Mouse (Mus musculus) brain, embryonic 14.5 days (tissue): ENCODE data around the gene Pdilt. TPM values are rescaled to one million over a fixed set of nuclear protein-coding genes. Genes with fewer than 3 reads are reported as not detected.

Source experiments
- DNase-seq: peaks from one replicate; pipeline ENCODE4 v3.0.0-alpha.2; 2011; ENCODE audit warnings: low read depth
- CTCF ChIP-seq: fragments of 200-500 bp; IDR thresholded peaks from 2 replicates; pipeline ENCODE4 v1.5.1; 2012; ENCODE audit warnings: inconsistent platforms, mild to moderate bottlenecking, moderate library complexity, borderline replicate concordance; ENCODE audit not compliant: insufficient read depth, insufficient read length; ENCODE audit errors: extremely low read depth
- POLR2A ChIP-seq: fragments of 200-500 bp; IDR thresholded peaks from 2 replicates; pipeline ENCODE4 v1.6.1; 2012; ENCODE audit warnings: mild to moderate bottlenecking, inconsistent platforms, borderline replicate concordance; ENCODE audit not compliant: poor library complexity, insufficient read depth, insufficient read length, severe bottlenecking; ENCODE audit errors: extremely low read depth
- polyA plus RNA-seq: library from polyadenylated mRNA; depleted of rRNA; stranded (reverse); fragments of >200 nt; gene quantifications from 2 replicates; pipeline ENCODE4 v1.2.3, GENCODE M21; 2012

Pdilt gene
- polyA plus RNA-seq, 1 experiment, result 0.22 TPM

DNA sequence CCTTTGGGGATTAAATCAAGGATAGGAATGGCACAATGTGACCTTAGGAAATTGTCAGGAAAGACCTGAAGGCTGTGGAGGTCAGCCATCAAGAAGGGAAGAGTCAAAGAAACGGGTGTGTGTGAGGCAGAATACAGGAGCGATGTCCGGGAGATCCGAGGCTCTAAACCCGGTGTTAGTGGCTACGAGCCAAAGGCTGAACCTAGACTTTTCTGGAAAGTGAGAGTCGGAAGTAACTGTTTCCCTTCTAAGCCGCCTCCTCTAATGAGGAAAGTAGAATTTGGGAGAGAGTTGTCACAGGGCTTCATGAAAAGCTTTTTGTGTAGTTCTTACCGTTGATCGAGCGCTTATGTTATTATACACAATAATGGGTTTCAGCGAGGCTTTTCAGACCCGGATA, 3.2 kb upstream of the Pdilt start:
- DNase-seq, result peak; percentile 10
- TF ChIP-seq CTCF, result no peak
- TF ChIP-seq POLR2A, result no peak

DNA sequence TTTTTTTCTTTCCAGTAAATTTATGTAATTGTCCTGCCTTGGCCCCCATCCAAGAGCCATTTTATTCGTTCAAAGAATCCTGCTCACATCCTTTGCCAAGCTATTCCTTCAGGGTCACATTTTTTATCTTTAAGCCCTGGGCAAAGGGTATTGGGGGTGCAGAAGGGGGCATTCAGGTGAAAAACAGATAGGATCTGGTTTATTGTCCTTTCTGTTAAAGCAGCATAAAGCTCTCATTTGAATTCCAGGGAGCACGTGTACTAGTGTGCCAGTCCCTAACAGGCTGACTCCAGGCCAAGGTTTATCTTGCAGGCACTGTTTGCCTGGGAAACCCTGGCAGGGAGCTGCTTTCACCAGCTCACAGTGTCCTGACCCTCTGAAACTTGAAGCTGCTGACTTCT, 2.6 kb upstream of the Pdilt start:
- DNase-seq, result peak; percentile 61
- no peak for TF ChIP-seq CTCF
- TF ChIP-seq POLR2A, result no peak

DNA sequence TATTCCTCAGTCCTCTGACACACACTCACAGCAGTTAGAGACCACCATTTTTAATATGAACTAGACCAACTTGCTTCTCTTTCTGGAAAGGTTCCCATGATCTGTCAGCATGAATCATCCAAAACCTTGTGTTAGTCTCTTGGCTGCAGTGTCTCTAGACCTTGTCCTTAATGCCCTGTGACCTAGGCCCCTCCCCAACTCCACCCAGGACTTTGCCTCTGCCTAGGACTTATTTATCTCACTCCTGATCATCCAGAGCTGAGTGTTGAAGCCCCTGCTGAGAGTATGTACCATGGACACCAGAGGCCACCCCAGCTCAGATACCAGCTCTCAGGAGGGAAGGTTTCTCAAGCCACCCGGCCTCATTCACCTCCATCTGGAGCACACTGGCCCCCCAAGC, 904 bp downstream of the Pdilt start:
- no peak for DNase-seq
- TF ChIP-seq CTCF, result no peak
- TF ChIP-seq POLR2A, result no peak

DNA sequence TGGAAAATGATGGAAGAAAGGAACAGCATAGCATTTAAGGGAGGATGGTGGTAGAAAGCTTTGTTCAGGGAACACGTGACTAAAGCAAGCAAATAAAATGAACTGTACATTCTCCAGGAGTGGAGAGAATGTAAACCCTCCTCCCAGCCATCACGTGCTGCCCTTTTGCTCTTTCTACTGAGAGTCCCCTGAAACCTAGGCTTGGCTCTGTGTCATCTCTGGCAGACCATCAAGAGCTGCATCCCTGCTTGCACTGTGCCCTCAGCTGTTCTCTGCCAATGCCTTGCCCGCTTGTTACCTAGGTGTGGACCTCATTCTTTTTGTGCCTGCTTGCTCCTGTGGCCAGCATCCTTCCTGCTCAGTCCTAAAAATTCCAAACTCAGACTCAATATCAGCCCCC, 1.5 kb downstream of the Pdilt start:
- no peak for TF ChIP-seq POLR2A
- TF ChIP-seq CTCF, result no peak
- no peak for DNase-seq

DNA sequence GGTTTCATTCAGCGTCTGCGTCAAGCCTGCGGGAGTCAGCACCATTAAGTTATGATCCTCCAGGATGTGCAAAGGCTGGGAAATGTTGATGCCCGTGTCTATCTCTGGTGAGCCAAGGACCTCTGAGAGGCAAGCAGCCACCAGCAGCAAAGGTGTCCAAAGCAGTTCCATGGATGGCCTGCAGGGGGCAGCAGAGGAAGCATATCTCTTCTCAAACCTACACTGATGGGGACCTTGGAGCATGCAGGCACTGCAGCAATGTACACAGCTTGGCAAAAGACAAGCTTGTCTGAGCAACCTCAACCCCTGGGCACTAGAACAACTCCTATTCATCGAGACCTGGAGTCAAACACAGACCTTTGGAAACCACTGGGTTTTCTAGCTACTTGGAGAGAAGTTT, 3.6 kb downstream of the Pdilt start:
- peak; percentile 49 for DNase-seq
- peak; percentile 90 for TF ChIP-seq CTCF
- no peak for TF ChIP-seq POLR2A

DNA sequence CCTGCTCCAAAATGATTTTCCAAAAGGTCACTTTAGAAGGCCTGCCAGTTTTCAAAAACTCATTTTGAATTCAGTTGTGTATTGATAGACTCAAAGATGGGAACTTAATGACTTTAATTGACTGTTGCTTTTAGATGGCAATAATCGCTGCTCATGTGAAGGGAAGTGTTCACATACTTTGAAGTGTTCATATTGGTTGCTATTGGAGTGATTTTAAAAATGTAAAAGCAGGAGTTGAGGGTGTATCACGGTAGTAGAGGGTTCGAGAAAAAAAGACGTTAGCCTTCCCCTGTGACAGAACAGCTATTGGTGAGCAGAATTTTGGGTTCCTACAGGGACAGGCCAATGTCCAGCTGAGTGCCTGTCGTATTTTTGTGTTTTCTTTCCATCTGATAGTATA, 4.1 kb downstream of the Pdilt start, which contains the start of gene Acsm5:
Gene Acsm5 (plus strand): TSS at position 301 of the 400 bp plus-strand sequence.
- TF ChIP-seq POLR2A (no peak), CTCF (no peak)
- no peak for DNase-seq

DNA sequence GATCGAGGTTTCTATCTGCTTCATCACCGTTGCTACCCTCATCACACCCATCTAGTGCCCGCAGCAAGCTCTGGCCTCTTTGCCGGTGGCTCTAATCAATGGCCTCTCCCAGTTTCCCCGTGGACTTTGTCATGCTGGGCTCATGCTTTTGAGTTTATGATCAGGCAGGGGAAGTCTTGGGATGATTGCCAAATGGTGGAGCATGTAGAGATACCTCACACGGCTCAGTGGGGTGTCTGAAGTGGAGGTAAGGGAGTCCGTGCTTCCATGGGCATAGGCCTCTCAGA, 7.1 kb downstream of the Pdilt start:
- TF ChIP-seq POLR2A, result no peak
- no peak for DNase-seq

DNA sequence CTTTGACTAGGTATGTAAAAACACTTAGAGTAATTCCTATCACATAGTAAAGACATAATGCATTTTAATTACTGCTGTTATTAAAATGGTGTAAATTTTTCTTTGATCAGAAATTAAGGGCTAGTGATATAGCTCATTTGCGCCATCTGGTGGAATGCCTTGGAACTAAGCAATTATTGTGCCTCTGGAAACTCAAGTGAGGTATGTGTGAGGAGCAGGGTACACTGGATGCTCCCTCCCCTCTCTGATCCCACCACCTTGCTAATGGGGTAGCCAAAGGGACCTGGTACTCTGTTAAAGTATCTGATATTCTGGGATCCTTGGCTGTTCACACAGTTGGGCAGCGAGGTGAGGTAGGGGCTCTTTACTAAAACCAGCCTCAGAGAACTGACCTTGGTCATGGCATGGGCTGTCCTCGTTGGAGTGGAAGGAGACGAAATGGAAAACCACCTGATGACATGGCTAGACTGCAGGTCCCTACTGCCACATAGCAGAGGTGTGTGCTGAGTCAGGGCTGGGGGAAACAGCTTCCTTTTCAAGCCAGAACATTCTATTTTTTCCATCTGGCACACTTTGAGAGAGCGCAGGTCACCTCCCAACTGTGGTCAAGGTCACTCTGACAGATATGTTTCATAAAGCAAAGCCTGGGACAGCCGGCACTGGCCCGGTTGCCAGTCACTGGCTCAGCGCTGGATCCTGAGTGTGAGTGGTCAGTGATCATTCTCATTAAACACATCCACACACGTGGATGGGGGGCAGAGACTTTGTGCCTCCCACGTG, 7.6 kb downstream of the Pdilt start:
- DNase-seq, result peak; percentile 62
- TF ChIP-seq CTCF (peak; percentile 62; the same call in 1 of the 2 replicates), POLR2A (no peak)

DNA sequence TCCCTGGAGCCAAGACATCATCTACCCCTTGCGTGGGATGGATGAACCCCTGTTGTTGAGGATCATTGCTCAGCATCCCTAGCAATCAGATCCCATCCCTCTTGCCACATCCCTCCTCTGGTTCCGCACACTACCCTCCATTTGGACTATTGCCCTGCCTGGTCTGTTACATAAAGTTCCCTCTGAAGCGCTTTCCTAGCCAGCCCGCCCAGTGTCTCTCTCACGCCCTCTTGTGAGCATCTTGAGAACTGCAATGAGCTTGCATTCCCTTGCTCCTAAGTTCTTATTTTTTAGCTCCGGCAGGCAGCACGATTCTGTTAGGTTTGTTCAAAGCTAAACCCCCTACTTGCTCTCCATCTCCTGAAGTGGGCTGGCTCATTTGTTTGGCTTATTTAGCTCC, 10.2 kb downstream of the Pdilt start:
- TF ChIP-seq POLR2A (no peak), CTCF (peak; percentile 80)
- DNase-seq, result peak; percentile 69

DNA sequence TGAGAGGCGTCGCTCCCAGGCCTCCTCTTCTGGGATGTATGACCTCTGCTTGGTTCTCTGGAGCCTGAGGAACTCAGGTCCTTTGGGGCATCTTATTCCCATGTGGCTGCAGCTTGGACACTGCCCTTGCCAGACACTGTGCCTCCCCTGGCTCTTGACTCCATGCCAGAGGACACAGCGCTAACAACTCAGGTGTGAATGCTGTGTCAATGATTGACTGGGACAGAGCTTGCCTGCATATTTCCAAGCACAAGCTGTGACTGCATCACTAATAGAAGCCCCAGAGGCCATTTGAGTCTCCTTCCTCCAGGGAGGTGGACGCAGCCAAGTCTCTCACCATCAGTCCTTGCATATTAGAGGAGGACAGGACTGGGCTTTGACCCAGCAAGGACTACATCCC, 12.1 kb downstream of the Pdilt start:
- no peak for DNase-seq
- TF ChIP-seq POLR2A (no peak), CTCF (no peak)

DNA sequence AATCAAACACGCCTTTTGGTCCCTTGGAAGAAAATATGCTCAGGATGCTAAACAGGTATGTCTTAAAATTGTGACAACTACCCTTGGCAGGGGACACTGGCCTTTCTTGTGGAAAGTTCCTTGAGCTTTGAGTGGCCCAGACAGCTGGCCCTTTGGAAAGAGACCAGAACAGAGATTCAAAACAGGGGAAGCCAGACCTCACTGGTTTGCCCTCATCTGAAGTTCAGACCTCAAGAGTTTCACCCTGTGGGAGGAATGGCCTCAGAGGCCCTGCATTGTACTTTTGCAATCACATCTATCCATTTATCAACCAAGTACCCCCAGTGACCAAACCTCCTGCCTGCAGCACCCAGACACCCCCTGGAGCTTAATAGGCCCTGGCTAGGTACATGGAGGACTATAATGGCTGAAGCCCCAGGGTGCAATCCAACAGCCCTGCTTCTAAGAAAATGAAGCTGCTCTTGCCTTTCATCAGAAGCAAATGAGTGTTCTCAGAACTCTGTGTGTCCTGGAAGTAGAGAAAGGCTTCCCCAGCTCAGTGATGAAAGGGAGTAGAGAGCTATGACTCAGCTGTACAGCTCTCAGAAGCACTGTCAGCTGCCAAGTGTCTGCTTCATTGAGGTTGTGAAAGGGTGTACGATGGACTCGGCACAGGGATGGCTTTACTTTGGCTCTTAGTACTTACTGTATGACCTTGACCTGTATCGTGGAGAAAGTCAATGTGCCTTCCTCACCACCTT, 33.1 kb downstream of the Pdilt start:
- TF ChIP-seq POLR2A (no peak), CTCF (no peak)
- no peak for DNase-seq

DNA sequence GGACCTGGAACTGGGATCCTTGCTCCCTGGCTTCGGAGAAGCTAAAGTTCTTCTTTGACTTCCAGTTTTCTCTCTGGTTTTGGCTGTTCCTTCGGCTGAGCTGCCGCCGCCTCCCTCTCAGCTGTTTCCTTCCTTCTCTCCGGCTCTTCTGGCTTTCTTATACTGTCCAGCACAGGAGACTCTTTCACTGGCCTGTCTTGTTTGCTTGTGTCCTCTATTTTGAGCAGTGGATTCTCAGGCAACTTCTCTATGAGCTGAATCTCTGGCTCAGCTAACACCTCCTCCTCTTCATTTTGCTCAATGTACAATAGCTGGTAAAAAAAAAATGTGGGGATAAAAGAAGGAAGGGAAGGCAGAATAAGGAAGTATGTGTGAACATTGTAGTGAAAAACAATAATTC, 36.6 kb downstream of the Pdilt start:
- DNase-seq, result no peak
- TF ChIP-seq POLR2A (no peak), CTCF (no peak)
